9 mouse cellular contexts compared by ENCODE assay signal in the genomic region with DNA sequence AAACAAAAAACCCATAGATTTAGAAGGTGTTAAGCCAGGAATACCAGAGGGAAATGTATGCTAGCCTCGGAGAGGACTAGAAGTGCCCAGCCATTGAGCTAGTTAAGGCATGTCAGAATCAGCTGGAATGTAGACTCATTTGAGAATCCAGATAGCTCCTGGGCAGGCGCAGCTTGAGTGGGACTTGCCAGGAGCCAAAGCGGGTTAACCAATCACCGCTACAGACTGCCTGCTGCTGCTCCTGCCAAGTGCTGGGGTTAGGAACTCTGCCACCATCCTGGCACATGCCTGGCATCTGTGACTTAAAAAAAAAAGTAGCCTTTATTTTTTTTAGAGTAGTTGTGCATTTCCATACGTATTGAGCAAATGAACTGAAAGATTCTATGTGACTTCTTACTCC.
DNase-seq lines count a peak whose midpoint lies in the region; ATAC-seq and TF ChIP-seq lines count a peak whose summit lies in the region.
"Had no signal": no experiment of that assay in that cellular context is flagged by ENCODE, and none has a peak within 500 bp of the region (broad histone marks: within the 10 kb centered on the region; RNA-seq: fewer than 3 reads in every experiment).

No protein-coding gene starts in this region.

- H3K27ac ChIP-seq in liver, adult 2 months (replicated peaks; ENCODE audit: insufficient read depth, low read depth, low read length) = no peak overlapping the region
- no peak overlapping the region for H3K27ac ChIP-seq in liver, embryonic 11.5 days (ENCODE audit: low read depth, low read length)
- H3K27ac ChIP-seq in forebrain, embryonic 15.5 days (replicated peaks) = no peak overlapping the region

- no peak overlapping the region for H3K4me2 ChIP-seq in liver, embryonic 11.5 days
- no peak overlapping the region for H3K4me2 ChIP-seq in forebrain, embryonic 15.5 days (replicated peaks)

- TF ChIP-seq POLR2A in liver, adult 2 months (IDR thresholded peaks at IDR 0.05; ENCODE audit: extremely low read depth, insufficient read depth, low read length) = no peak

- 24% methylated on average over 5 of the region's 5 CpGs for WGBS in liver, adult 2 months
- WGBS in liver, embryonic 11.5 days = 86% methylated on average over 5 of the region's 5 CpGs
- WGBS in forebrain, embryonic 15.5 days = 57% methylated on average over 5 of the region's 5 CpGs

- H3K4me1 ChIP-seq in liver, adult 2 months (ENCODE audit: control insufficient read depth, insufficient read depth, low read length) = peaks cover 5% of the 10 kb centered on the region; the same call in 1 of the 2 replicates
- no peaks in the 10 kb centered on the region for H3K4me1 ChIP-seq in liver, embryonic 11.5 days (replicated peaks; ENCODE audit: control insufficient read depth, insufficient read depth, low read length)
- peaks cover 10% of the 10 kb centered on the region for H3K4me1 ChIP-seq in forebrain, embryonic 15.5 days

- no peak for ATAC-seq in liver, embryonic 11.5 days (replicated peaks; ENCODE audit: low FRiP score)
- peak; percentile 80 for ATAC-seq in forebrain, embryonic 15.5 days (replicated peaks)
- ATAC-seq in inflammation-experienced regulatory T-cells, adult 6 months = no peak
- ATAC-seq: liver, postnatal 0 days had no signal

- H3K9ac ChIP-seq in liver, adult 2 months (ENCODE audit: low read depth, low read length) = no peak overlapping the region
- H3K9ac ChIP-seq in liver, embryonic 11.5 days (ENCODE audit: low read depth, low read length) = no peak overlapping the region
- no peak overlapping the region for H3K9ac ChIP-seq in forebrain, embryonic 15.5 days (replicated peaks)
- H3K9ac ChIP-seq: liver, postnatal 0 days had no signal

- H3K27me3 ChIP-seq in liver, adult 2 months (ENCODE audit: control insufficient read depth, insufficient read depth, low read length) = no peaks in the 10 kb centered on the region
- no peaks in the 10 kb centered on the region for H3K27me3 ChIP-seq in liver, embryonic 11.5 days (replicated peaks; ENCODE audit: control insufficient read depth, insufficient read depth, low read length)
- no peaks in the 10 kb centered on the region for H3K27me3 ChIP-seq in forebrain, embryonic 15.5 days

- no peaks in the 10 kb centered on the region; the same call in 1 of the 2 replicates for H3K36me3 ChIP-seq in liver, adult 2 months (ENCODE audit: control insufficient read depth, insufficient read depth, low read length)
- no peaks in the 10 kb centered on the region for H3K36me3 ChIP-seq in liver, embryonic 11.5 days (ENCODE audit: control insufficient read depth, insufficient read depth, low read length)
- no peaks in the 10 kb centered on the region for H3K36me3 ChIP-seq in forebrain, embryonic 15.5 days

- peak; percentile 62 to 80 for DNase-seq in cerebellum, postnatal 10 days
- DNase-seq in cerebellum, adult 8-10 months = no peak
- DNase-seq in liver, adult 2 months (ENCODE audit: extremely low read depth, low read depth, low spot score) = peak; percentile 95
- DNase-seq in liver, embryonic 11.5 days (ENCODE audit: low spot score) = no peak
- peak; percentile 74 for DNase-seq in heart, postnatal 4 days
- no peak for DNase-seq in frontal cortex, postnatal 14 days (ENCODE audit: low spot score in 2 of 2)
- DNase-seq: liver, postnatal 0 days had no signal

- H3K9me3 ChIP-seq in liver, embryonic 11.5 days (ENCODE audit: control insufficient read depth, low read length) = no peaks in the 10 kb centered on the region
- no peaks in the 10 kb centered on the region for H3K9me3 ChIP-seq in forebrain, embryonic 15.5 days

- no peak overlapping the region for H3K4me3 ChIP-seq in liver, adult 2 months (ENCODE audit: insufficient read depth, low read depth, low read length)
- H3K4me3 ChIP-seq in liver, embryonic 11.5 days (ENCODE audit: low read depth, low read length) = no peak overlapping the region
- no peak overlapping the region for H3K4me3 ChIP-seq in forebrain, embryonic 15.5 days

- TF ChIP-seq CTCF in liver, adult 2 months (IDR thresholded peaks at IDR 0.05; ENCODE audit: low read depth, low read length) = no peak

- H3K79me2 ChIP-seq in liver, adult 2 months (ENCODE audit: control insufficient read depth, insufficient read depth, low read length) = no peaks in the 10 kb centered on the region

Comparison
In these comparisons a context has a peak if more than half of its experiments do, and no peak if none do; other contexts are left out.
1. DNase-seq: peak in cerebellum, postnatal 10 days (2 of 2), liver, adult 2 months (single experiment) and heart, postnatal 4 days (single experiment); none in cerebellum, adult 8-10 months (single experiment), liver, embryonic 11.5 days (single experiment) and frontal cortex, postnatal 14 days (0 of 2).